Mouse (Mus musculus): ENCODE measurements at regions not wholly inside any gene's neighbourhood (a gene's known extent, or its start where the extent isn't known, plus 50 kb on each side); places are given as distances from the start of the nearest gene placed in this dataset.

DNA sequence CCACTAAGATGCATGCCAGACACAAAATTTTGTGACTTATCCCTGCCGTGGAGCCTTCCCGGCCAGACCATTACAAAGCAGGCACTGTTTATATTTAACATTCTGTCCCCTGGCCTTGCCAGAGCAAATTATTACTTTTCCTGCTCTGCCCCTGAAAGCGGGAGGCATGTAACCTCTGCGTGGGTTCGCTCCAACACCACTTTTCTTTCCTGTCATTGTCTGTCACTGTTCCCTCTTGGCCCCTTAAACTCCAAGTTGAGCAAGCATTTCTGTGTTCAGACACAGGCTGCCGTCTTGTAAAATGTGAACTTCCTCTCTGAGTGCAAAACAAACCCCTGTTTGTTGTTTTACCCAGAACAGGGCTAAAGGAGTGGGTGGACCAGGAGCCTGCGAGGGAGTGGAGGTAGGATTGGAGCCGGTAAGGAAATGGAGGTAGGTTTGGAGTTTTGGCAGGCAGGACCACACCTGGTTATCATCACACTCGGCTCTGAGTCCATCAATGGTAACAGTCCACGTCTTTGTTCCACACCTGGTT, 124.2 kb upstream of the Ctnnb1 start:
- H3K9ac ChIP-seq (ENCODE audit: low read length): no peak overlapping the region
- no peaks in the 10 kb centered on the region for H3K4me1 ChIP-seq (replicated peaks; ENCODE audit: control insufficient read depth, insufficient read depth, low read length)
- DNase-seq (ENCODE audit: low spot score): no peak
- H3K27me3 ChIP-seq (ENCODE audit: control insufficient read depth, insufficient read depth, low read length): no peaks in the 10 kb centered on the region
- no peak for ATAC-seq (replicated peaks; ENCODE audit: low FRiP score)
- no peak overlapping the region for H3K4me2 ChIP-seq (ENCODE audit: low read depth, low read length, severe bottlenecking)
- WGBS: 74% methylated on average over 10 of the region's 10 CpGs
- no peak overlapping the region for H3K4me3 ChIP-seq (ENCODE audit: low read depth, low read length)
- H3K9me3 ChIP-seq (ENCODE audit: control insufficient read depth, low read length): no peaks in the 10 kb centered on the region
- no peak overlapping the region for H3K27ac ChIP-seq (ENCODE audit: low read depth, low read length)
- H3K36me3 ChIP-seq (ENCODE audit: control insufficient read depth, insufficient read depth, low read length): no peaks in the 10 kb centered on the region

DNA sequence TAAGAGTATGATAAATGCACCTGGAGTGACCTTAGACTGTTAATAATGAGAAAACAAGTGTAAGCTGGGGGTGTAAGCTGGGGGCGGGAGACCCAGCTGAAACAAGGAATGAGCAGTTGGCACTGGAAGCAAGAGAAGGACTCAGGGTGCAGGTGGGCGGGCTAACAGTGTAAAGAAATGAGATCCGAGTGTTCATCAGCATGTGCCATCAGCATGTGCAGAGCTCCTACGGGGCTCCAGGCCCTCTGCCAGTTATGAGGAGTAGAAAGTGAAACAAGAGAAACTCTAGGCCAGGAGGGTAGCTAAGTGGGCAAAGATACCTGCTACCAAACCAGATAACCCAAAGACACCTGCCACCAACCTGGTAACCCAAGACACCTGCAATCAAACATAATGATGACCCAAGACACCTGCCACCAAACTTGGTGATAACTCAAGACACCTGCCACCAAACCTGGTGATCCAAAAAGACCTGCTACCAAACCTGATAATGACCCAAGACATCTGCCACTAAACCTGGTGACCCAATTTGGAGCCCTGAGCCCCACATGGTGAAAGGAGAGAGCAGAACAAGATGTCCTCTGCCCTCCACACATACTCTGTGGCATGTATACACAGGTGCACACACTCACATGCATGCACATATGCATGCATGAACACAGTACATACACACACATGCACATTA, 120.1 kb upstream of the Ctnnb1 start:
- Histone ChIP-seq H3K27ac (ENCODE audit: low read depth, low read length) (no peak overlapping the region), H3K4me2 (ENCODE audit: low read depth, low read length, severe bottlenecking) (no peak overlapping the region), H3K36me3 (ENCODE audit: control insufficient read depth, insufficient read depth, low read length) (no peaks in the 10 kb centered on the region), H3K27me3 (ENCODE audit: control insufficient read depth, insufficient read depth, low read length) (no peaks in the 10 kb centered on the region), H3K9me3 (ENCODE audit: control insufficient read depth, low read length) (no peaks in the 10 kb centered on the region), H3K4me3 (ENCODE audit: low read depth, low read length) (no peak overlapping the region), H3K4me1 (replicated peaks; ENCODE audit: control insufficient read depth, insufficient read depth, low read length) (no peaks in the 10 kb centered on the region), H3K9ac (ENCODE audit: low read length) (no peak overlapping the region)
- DNase-seq (ENCODE audit: low spot score): no peak
- ATAC-seq (replicated peaks; ENCODE audit: low FRiP score): no peak
- 74% methylated on average over 4 of the region's 4 CpGs for WGBS

GRCm38 (mm10) chr9:120811522-120811921, 117.5 kb upstream of the Ctnnb1 start:
- Histone ChIP-seq H3K27me3 (ENCODE audit: control insufficient read depth, insufficient read depth, low read length) (no peaks in the 10 kb centered on the region), H3K4me3 (ENCODE audit: low read depth, low read length) (no peak overlapping the region), H3K27ac (ENCODE audit: low read depth, low read length) (no peak overlapping the region), H3K36me3 (ENCODE audit: control insufficient read depth, insufficient read depth, low read length) (no peaks in the 10 kb centered on the region), H3K9me3 (ENCODE audit: control insufficient read depth, low read length) (no peaks in the 10 kb centered on the region), H3K4me2 (ENCODE audit: low read depth, low read length, severe bottlenecking) (no peak overlapping the region), H3K4me1 (replicated peaks; ENCODE audit: control insufficient read depth, insufficient read depth, low read length) (no peaks in the 10 kb centered on the region), H3K9ac (ENCODE audit: low read length) (no peak overlapping the region)
- ATAC-seq (replicated peaks; ENCODE audit: low FRiP score) (no peak), DNase-seq (ENCODE audit: low spot score) (no peak)
- 77% methylated on average over 3 of the region's 3 CpGs for WGBS

DNA sequence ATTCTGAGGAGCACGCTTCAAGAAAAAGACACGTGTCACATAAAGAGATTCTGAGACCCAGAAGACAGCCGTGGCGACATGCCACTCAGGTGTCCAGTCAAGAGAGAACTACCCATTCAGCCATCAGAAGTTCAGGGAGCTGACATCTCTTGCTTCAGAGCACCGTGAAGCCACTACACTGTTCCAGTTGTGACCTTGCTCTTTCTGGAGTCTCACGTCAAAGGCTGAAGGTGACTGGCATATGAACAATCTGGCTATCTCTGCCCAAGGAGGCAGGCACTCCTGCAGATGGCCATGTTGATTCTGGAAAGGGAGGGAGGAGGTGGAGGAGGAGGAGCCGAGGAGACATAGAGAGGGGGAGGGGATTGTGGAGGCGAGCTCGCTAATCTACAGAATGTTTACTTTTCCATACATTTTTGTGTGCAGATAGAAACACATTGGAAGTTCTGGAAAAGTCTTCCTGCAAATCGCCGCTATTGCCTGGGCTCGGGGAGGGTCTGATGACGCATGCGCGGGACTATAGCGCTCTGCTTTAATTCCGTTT, 116.3 kb upstream of the Ctnnb1 start:
- no peaks in the 10 kb centered on the region for H3K9me3 ChIP-seq (ENCODE audit: control insufficient read depth, low read length)
- H3K4me1 ChIP-seq (replicated peaks; ENCODE audit: control insufficient read depth, insufficient read depth, low read length): no peaks in the 10 kb centered on the region
- H3K9ac ChIP-seq (ENCODE audit: low read length): no peak overlapping the region
- 82% methylated on average over 17 of the region's 17 CpGs for WGBS
- no peak overlapping the region for H3K4me3 ChIP-seq (ENCODE audit: low read depth, low read length)
- no peaks in the 10 kb centered on the region for H3K36me3 ChIP-seq (ENCODE audit: control insufficient read depth, insufficient read depth, low read length)
- H3K27me3 ChIP-seq (ENCODE audit: control insufficient read depth, insufficient read depth, low read length): no peaks in the 10 kb centered on the region
- DNase-seq (ENCODE audit: low spot score) (no peak), ATAC-seq (replicated peaks; ENCODE audit: low FRiP score) (no peak)
- H3K27ac ChIP-seq (ENCODE audit: low read depth, low read length): no peak overlapping the region
- H3K4me2 ChIP-seq (ENCODE audit: low read depth, low read length, severe bottlenecking): no peak overlapping the region

DNA sequence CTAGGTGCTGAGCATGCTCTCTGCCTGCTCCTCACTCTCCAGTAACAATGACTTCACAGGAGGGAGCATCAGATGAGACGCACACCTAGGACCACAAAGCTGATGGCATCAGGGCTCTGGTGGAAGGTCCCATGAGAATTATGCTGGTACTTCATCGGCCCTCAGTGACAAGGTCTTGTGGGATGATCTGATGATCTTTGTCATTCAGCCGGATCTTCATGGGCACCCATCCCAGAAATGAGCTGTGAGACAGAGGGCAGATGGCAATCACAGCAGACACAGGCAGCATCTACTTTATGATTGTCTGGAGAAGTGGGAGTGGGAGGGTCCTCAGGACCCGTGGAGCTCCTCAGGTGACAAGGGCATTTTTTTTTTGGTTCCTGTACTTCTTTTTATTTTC, 114.7 kb upstream of the Ctnnb1 start:
- H3K4me2 ChIP-seq (ENCODE audit: low read depth, low read length, severe bottlenecking): no peak overlapping the region
- H3K4me3 ChIP-seq (ENCODE audit: low read depth, low read length): no peak overlapping the region
- no peak overlapping the region for H3K27ac ChIP-seq (ENCODE audit: low read depth, low read length)
- no peak overlapping the region for H3K9ac ChIP-seq (ENCODE audit: low read length)
- H3K36me3 ChIP-seq (ENCODE audit: control insufficient read depth, insufficient read depth, low read length): no peaks in the 10 kb centered on the region
- 85% methylated on average over 4 of the region's 4 CpGs for WGBS
- ATAC-seq (replicated peaks; ENCODE audit: low FRiP score) (no peak), DNase-seq (ENCODE audit: low spot score) (no peak)
- H3K9me3 ChIP-seq (ENCODE audit: control insufficient read depth, low read length): no peaks in the 10 kb centered on the region
- H3K27me3 ChIP-seq (ENCODE audit: control insufficient read depth, insufficient read depth, low read length): no peaks in the 10 kb centered on the region
- H3K4me1 ChIP-seq (replicated peaks; ENCODE audit: control insufficient read depth, insufficient read depth, low read length): no peaks in the 10 kb centered on the region

- no peaks in the 10 kb centered on the region for H3K27me3 ChIP-seq (ENCODE audit: control insufficient read depth, insufficient read depth, low read length)
- no peaks in the 10 kb centered on the region for H3K9me3 ChIP-seq (ENCODE audit: control insufficient read depth, low read length)
- H3K4me2 ChIP-seq (ENCODE audit: low read depth, low read length, severe bottlenecking): no peak overlapping the region
- no peak overlapping the region for H3K4me3 ChIP-seq (ENCODE audit: low read depth, low read length)
- H3K9ac ChIP-seq (ENCODE audit: low read length): no peak overlapping the region
- no peak for ATAC-seq (replicated peaks; ENCODE audit: low FRiP score)
- WGBS: 95% methylated on average over 22 of the region's 22 CpGs
- H3K4me1 ChIP-seq (replicated peaks; ENCODE audit: control insufficient read depth, insufficient read depth, low read length): no peaks in the 10 kb centered on the region
- H3K27ac ChIP-seq (ENCODE audit: low read depth, low read length): no peak overlapping the region
- DNase-seq (ENCODE audit: low spot score): no peak
- H3K36me3 ChIP-seq (ENCODE audit: control insufficient read depth, insufficient read depth, low read length): no peaks in the 10 kb centered on the region
Measured at GRCm38 (mm10) chr9:120818726-120819317, 110.2 kb upstream of the Ctnnb1 start.

DNA sequence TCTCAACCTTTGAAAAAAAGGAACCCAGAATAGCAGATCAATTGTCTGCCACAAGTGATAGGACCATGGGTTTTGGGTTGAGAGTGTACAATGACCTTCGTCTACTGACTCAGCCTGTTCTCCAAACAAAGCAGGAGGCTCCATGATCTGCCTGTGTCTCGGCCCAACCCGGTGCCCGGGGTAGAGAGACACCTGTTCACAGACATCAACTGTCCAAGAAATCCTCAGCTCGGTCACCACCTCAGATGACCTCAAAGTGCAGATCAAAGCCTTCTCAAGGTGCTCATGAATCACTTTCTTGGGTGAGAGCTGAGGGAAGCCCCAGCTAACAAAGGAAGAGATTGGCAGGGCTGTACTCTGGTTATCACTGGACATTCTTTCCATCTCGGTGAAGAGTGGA, 108.1 kb upstream of the Ctnnb1 start:
- Histone ChIP-seq H3K36me3 (ENCODE audit: control insufficient read depth, insufficient read depth, low read length) (no peaks in the 10 kb centered on the region), H3K27ac (ENCODE audit: low read depth, low read length) (no peak overlapping the region), H3K9me3 (ENCODE audit: control insufficient read depth, low read length) (no peaks in the 10 kb centered on the region), H3K9ac (ENCODE audit: low read length) (no peak overlapping the region), H3K4me3 (ENCODE audit: low read depth, low read length) (no peak overlapping the region), H3K27me3 (ENCODE audit: control insufficient read depth, insufficient read depth, low read length) (no peaks in the 10 kb centered on the region), H3K4me1 (replicated peaks; ENCODE audit: control insufficient read depth, insufficient read depth, low read length) (no peaks in the 10 kb centered on the region), H3K4me2 (ENCODE audit: low read depth, low read length, severe bottlenecking) (no peak overlapping the region)
- ATAC-seq (replicated peaks; ENCODE audit: low FRiP score) (no peak), DNase-seq (ENCODE audit: low spot score) (no peak)
- 88% methylated on average over 6 of the region's 6 CpGs for WGBS

DNA sequence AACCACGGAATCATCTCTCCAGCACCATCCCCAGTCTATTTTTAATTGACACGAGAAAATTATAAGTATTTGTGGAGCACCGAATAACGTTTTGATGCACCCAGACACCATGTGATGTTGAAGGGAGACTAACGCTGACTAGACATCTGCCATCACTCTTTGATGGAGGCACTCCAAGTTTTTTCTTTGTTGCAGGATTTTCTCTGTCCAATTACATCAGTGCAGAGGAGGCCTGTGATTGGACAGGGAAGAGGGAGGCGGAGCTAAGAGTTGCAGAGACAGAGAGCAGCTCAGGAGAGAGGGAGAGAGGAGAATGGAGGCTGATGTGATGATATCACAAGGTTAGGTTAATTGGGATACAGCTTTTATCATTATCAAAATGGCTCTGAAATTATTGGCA, 105.6 kb upstream of the Ctnnb1 start:
- H3K9ac ChIP-seq (ENCODE audit: low read length): no peak overlapping the region
- no peak overlapping the region for H3K4me2 ChIP-seq (ENCODE audit: low read depth, low read length, severe bottlenecking)
- no peaks in the 10 kb centered on the region for H3K9me3 ChIP-seq (ENCODE audit: control insufficient read depth, low read length)
- no peak overlapping the region for H3K27ac ChIP-seq (ENCODE audit: low read depth, low read length)
- no peaks in the 10 kb centered on the region for H3K36me3 ChIP-seq (ENCODE audit: control insufficient read depth, insufficient read depth, low read length)
- no peak overlapping the region for H3K4me3 ChIP-seq (ENCODE audit: low read depth, low read length)
- ATAC-seq (replicated peaks; ENCODE audit: low FRiP score): no peak
- no peaks in the 10 kb centered on the region for H3K27me3 ChIP-seq (ENCODE audit: control insufficient read depth, insufficient read depth, low read length)
- 73% methylated on average over 6 of the region's 6 CpGs for WGBS
- H3K4me1 ChIP-seq (replicated peaks; ENCODE audit: control insufficient read depth, insufficient read depth, low read length): no peaks in the 10 kb centered on the region
- DNase-seq (ENCODE audit: low spot score): no peak

GRCm38 (mm10) chr9:120826266-120826665, 102.8 kb upstream of the Ctnnb1 start:
- Histone ChIP-seq H3K4me1 (replicated peaks; ENCODE audit: control insufficient read depth, insufficient read depth, low read length) (no peaks in the 10 kb centered on the region), H3K9ac (ENCODE audit: low read length) (no peak overlapping the region), H3K4me3 (ENCODE audit: low read depth, low read length) (no peak overlapping the region), H3K27ac (ENCODE audit: low read depth, low read length) (no peak overlapping the region), H3K36me3 (ENCODE audit: control insufficient read depth, insufficient read depth, low read length) (no peaks in the 10 kb centered on the region), H3K27me3 (ENCODE audit: control insufficient read depth, insufficient read depth, low read length) (no peaks in the 10 kb centered on the region), H3K9me3 (ENCODE audit: control insufficient read depth, low read length) (no peaks in the 10 kb centered on the region), H3K4me2 (ENCODE audit: low read depth, low read length, severe bottlenecking) (no peak overlapping the region)
- 85% methylated on average over 4 of the region's 4 CpGs for WGBS
- DNase-seq (ENCODE audit: low spot score): no peak
- no peak for ATAC-seq (replicated peaks; ENCODE audit: low FRiP score)
